Mouse (Mus musculus) heart, postnatal 0 days (tissue): ENCODE measurements around the gene Spata2l. TPM values are rescaled to one million over a fixed set of nuclear protein-coding genes. Genes with fewer than 3 reads are reported as not detected.
A peak's percentile ranks its signal among the peaks of the same experiment; 100 is the strongest.
"Not testable (repeated sequence)": the region's sequence is repeated elsewhere in the genome, so short reads cannot be mapped to it uniquely, and the experiment has no call there.

Experiments
- ATAC-seq: fragments of 200-750 bp; cut with Nextera tagmentation; 2 replicates; pipeline ENCODE4 v1.8.0; 2017; ENCODE audit warnings: low read depth, moderate number of reproducible peaks, moderate library complexity; ENCODE audit not compliant: insufficient read depth
- DNase-seq: peaks from one replicate; pipeline ENCODE4 v3.0.0-alpha.2; 2016; ENCODE audit warnings: low spot score
- H3K27ac ChIP-seq: fragments of 300-500 bp; sonication (generic); 2 replicates; pipeline ENCODE4 v1.5.1; 2014; ENCODE audit warnings: low read depth, mild to moderate bottlenecking
- H3K27me3 ChIP-seq: fragments of 300-500 bp; sonication (generic); 2 replicates; pipeline ENCODE4 v1.6.1; 2014; ENCODE audit warnings: low read length, mixed read lengths; ENCODE audit not compliant: control insufficient read depth, insufficient read depth
- H3K36me3 ChIP-seq: fragments of 300-500 bp; sonication (generic); replicated peaks from 2 replicates; pipeline ENCODE4 v1.6.1; 2014; ENCODE audit warnings: low read length, mixed read lengths; ENCODE audit not compliant: control insufficient read depth, insufficient read depth
- H3K4me1 ChIP-seq: fragments of 300-500 bp; sonication (generic); 2 replicates; pipeline ENCODE4 v1.6.1; 2014; ENCODE audit warnings: antibody characterized with exemption; ENCODE audit not compliant: control insufficient read depth, insufficient read depth
- H3K4me2 ChIP-seq: fragments of 300-500 bp; sonication (generic); 2 replicates; pipeline ENCODE4 v1.6.1; 2014; ENCODE audit warnings: low read depth, mild to moderate bottlenecking, low read length, moderate library complexity
- H3K4me3 ChIP-seq: fragments of 300-500 bp; sonication (generic); 2 replicates; pipeline ENCODE4 v1.5.1; 2014; ENCODE audit warnings: low read depth, low read length
- H3K9ac ChIP-seq: fragments of 300-500 bp; sonication (generic); replicated peaks from 2 replicates; pipeline ENCODE4 v1.6.1; 2014; ENCODE audit warnings: low read depth, low read length, mixed read lengths
- H3K9me3 ChIP-seq: fragments of 300-500 bp; sonication (generic); replicated peaks from 2 replicates; pipeline ENCODE4 v1.6.1; 2016; ENCODE audit warnings: low read length; ENCODE audit not compliant: control insufficient read depth
- CTCF ChIP-seq: IDR thresholded peaks from 2 replicates; pipeline ENCODE4 v1.5.1; 2016; ENCODE audit warnings: antibody characterized with exemption, control low read depth, low read depth
- EP300 ChIP-seq: IDR thresholded peaks from 2 replicates; pipeline ENCODE4 v1.6.1; 2016; ENCODE audit warnings: antibody characterized with exemption, low read depth
- WGBS: fragments of 180-500 bp; shearing (Covaris S2); extraction: QIAGEN DNeasy Blood & Tissue Kit; methylation state at CpG from one replicate; pipeline ENCODE4 v1.1.7; 2014; 5-methylcytosine and 5-hydroxymethylcytosine counted together
- polyA plus RNA-seq: library from polyadenylated mRNA; unstranded; fragments of >200 nt; fragmentation: Nextera tagmentation; extraction: Ambion mirVana; gene quantifications from 2 replicates; pipeline ENCODE4 v1.2.1, GENCODE M21; 2015
- total RNA-seq: library from RNA; depleted of rRNA; stranded (reverse); fragments of >200 nt; gene quantifications from 2 replicates; pipeline ENCODE4 v1.2.3, GENCODE M21; 2014; ENCODE audit warnings: low replicate concordance

Gene Spata2l
- total and polyA plus RNA-seq, 2 experiments from 2014 or later: 4.2 to 4.5 TPM

DNA sequence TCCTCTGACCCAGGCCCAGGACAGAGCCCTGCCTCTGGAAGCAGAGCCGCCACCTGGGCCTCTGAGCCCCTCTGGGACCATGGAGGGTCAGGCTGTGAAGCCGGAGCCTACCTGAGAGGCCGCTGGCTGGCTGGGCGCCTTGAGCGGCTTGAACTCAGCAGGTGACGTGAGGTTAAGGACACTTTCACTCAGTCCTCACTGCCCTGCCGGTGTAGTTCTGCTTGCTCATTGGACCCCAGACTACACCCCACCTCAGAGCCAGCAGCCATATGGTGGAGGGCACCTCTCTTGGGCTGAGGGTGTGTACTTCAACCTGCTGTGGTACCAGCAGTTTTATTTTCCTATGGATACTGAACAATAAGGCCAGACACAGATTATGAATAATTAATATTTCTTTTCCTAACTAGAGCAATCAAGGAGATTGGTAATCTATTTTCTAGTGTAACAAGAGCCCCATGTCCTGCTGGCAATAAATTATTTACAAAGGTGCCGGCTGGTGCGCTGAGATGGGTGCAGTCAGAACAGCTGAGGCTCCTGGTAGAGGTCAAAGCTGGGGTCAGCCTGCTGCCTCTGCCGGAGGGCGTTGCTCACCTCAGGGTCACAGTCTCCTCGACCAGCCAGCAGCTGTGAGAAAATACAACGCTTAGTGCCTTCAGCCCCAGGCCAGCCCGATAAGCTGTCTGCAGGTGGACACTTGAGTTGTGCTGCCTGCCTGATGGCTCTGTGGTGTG, 32.1 kb upstream of the Spata2l start:
- H3K9ac ChIP-seq: no peak overlapping the region
- WGBS: 73% methylated on average over 14 of the region's 14 CpGs
- TF ChIP-seq EP300: no peak
- no peak for TF ChIP-seq CTCF
- H3K4me2 ChIP-seq: no peak overlapping the region
- DNase-seq (no peak), ATAC-seq (no peak)
- peaks cover 68% of the 10 kb centered on the region for H3K36me3 ChIP-seq
- H3K4me3 ChIP-seq: no peak overlapping the region
- no peaks in the 10 kb centered on the region for H3K27me3 ChIP-seq
- H3K9me3 ChIP-seq: no peaks in the 10 kb centered on the region
- no peaks in the 10 kb centered on the region for H3K4me1 ChIP-seq
- no peak overlapping the region for H3K27ac ChIP-seq

DNA sequence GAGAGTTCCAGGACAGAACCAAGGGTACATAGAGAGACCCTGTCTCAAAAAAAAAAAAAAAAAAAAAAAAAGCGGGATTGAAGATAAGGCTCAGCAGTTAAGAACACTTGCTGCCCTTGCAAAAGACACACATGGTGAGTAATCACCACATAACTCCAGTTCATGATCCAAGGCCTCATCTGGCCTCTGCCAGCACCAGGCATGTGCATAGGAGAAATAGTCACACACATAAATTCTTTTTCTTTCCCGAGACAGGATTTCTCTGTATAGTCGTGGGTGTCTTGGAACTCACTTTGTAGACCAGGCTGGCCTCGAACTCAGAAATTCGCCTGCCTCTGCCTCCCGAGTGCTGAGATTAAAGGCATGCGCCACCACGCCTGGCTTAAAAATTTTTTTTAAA, 21.6 kb upstream of the Spata2l start:
- H3K9me3 ChIP-seq, DNase-seq, H3K4me3 ChIP-seq, H3K27ac ChIP-seq, H3K9ac ChIP-seq, H3K4me2 ChIP-seq, H3K27me3 ChIP-seq, ATAC-seq: not testable (repeated sequence)
- Histone ChIP-seq H3K4me1 (peaks cover 17% of the 10 kb centered on the region), H3K36me3 (peaks cover 49% of the 10 kb centered on the region)
- 88% methylated on average over 8 of the region's 8 CpGs for WGBS

DNA sequence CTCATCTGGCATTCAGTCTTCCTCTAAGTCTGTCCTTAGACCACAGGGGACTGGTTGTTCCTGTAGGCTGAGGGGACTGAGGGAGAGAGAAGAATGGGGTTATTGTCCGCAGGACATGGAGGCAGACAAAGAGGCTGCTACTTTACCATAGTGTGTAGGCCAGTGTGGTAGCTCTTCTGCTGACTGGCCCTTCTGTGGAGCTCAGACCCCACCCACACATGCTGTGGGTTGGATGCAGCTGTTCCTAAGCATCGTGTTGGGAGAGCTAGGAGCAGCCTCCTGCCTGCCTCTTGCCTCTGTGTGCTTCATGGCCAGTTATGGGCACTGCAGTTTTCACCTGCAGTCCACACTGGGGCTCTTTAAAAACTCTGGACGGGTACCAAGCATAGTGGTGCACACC, 21.1 kb upstream of the Spata2l start:
- Histone ChIP-seq H3K9ac (no peak overlapping the region), H3K27ac (no peak overlapping the region), H3K9me3 (no peaks in the 10 kb centered on the region), H3K36me3 (peaks cover 51% of the 10 kb centered on the region), H3K27me3 (no peaks in the 10 kb centered on the region), H3K4me3 (no peak overlapping the region), H3K4me2 (no peak overlapping the region), H3K4me1 (peaks cover 17% of the 10 kb centered on the region)
- WGBS: 82% methylated on average over 3 of the region's 3 CpGs
- DNase-seq (no peak), ATAC-seq (no peak)
- TF ChIP-seq EP300: no peak

DNA sequence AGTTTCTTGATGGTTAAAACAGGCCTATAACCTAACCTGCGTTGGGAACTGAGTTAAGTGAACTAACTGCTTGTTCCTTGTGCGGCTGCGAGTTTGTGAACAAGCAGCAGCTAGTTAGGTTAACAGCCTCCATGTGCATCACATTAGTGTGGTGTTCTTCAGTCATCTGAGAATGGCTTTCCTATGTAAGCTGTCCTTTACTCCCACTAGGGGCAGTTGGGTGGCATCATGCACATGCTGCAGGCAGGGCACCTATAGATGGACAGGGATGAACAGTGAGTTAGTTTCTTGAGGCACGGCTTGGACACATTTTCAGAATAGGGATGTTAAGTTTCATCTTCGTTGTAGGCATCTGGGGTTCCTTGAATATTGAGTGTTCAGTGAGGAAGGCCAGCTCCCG, 19.1 kb upstream of the Spata2l start:
- H3K9ac ChIP-seq: peak overlapping the region; percentile 79
- ATAC-seq (no peak), DNase-seq (no peak)
- H3K36me3 ChIP-seq: peaks cover 54% of the 10 kb centered on the region
- peaks cover 17% of the 10 kb centered on the region for H3K4me1 ChIP-seq
- WGBS: 66% methylated on average over 6 of the region's 6 CpGs
- H3K4me2 ChIP-seq: peak overlapping the region; percentile 98
- TF ChIP-seq CTCF (no peak; the same call in 1 of the 2 replicates), EP300 (no peak)
- H3K9me3 ChIP-seq: no peaks in the 10 kb centered on the region
- H3K4me3 ChIP-seq: peak overlapping the region; percentile 86
- H3K27ac ChIP-seq: no peak overlapping the region
- H3K27me3 ChIP-seq: no peaks in the 10 kb centered on the region

DNA sequence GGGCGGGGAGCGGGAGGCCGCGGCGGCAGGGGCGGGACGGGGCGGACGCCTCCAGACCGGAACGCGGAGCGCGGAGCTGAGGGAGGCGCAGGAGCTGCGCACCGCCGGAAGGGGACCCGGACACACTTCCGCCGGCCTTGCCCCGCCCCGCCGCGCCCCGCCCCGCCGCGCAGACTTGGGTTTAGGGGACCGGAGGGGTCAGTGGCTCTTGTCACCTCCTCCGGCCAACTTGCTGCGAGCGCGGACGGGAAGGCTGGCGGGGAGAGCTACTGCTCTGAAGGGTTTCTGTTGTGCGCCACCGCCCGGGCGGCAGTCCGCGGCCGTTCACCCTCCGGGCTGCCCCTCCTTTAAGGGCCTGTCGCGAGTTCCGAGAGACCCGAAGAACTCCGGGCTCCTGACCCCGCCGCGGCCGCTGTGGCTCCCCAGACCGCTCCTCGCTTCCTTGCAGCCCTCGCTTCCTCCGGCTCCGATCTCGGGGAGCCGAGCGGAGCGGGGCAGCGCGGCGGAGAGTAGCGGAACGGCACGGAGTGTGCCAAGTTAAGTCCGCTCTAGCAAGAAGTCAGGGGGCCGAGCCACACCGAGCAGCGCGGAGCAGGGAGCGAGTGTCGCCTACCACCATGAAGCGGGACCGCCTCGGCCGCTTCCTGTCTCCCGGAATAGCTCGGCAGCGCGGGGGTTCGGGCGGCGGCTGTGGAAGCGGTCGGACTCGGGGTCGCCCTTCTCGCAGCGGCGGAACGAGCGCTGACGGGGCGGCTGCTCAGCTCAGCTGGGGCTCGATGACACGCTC, 18.3 kb upstream of the Spata2l start, which contains the start of the genes Zfp276 and Vps9d1:
Gene Zfp276 (plus strand): TSS at position 97 of the 787 bp plus-strand sequence.
Gene Vps9d1 (minus strand): TSS at position 250 of the 787 bp plus-strand sequence.
- peaks cover 17% of the 10 kb centered on the region for H3K4me1 ChIP-seq
- ATAC-seq: peak; percentile 95

More for the DNA sequence above, 18.3 kb upstream of the Spata2l start, which contains the start of the genes Zfp276 and Vps9d1:
- Histone ChIP-seq H3K36me3 (peaks cover 54% of the 10 kb centered on the region), H3K9ac (peak within 1 kb of the TSS; percentile 79), H3K27me3 (no peaks in the 10 kb centered on the region), H3K4me2 (peak within 1 kb of the TSS; percentile 98), H3K4me3 (peak within 1 kb of the TSS; percentile 86), H3K27ac (peak within 1 kb of the TSS; percentile 90), H3K9me3 (no peaks in the 10 kb centered on the region)
- TF ChIP-seq CTCF: no peak
- TF ChIP-seq EP300: no peak
- peak; percentile 77 for DNase-seq
- WGBS: under 1% methylated on average over 88 of the region's 99 CpGs
